Mouse (Mus musculus) heart, embryonic 11.5 days (tissue): ENCODE data around the gene Sec14l1. TPM values are rescaled to one million over a fixed set of nuclear protein-coding genes. Genes with fewer than 3 reads are reported as not detected.

Experiments used
- ATAC-seq: fragments of 200-750 bp; cut with Nextera tagmentation; replicated peaks from 2 replicates; pipeline ENCODE4 v1.8.0; 2017; ENCODE audit warnings: moderate library complexity; ENCODE audit not compliant: insufficient number of reproducible peaks, low FRiP score, low TSS enrichment
- H3K27ac ChIP-seq: fragments of 300-500 bp; sonication (generic); 2 replicates; pipeline ENCODE4 v1.5.1; 2014; ENCODE audit warnings: mild to moderate bottlenecking, low read depth, low read length
- H3K27me3 ChIP-seq: fragments of 300-500 bp; sonication (generic); 2 replicates; pipeline ENCODE4 v1.6.1; 2014; ENCODE audit warnings: mild to moderate bottlenecking, low read length, mixed read lengths; ENCODE audit not compliant: control insufficient read depth, insufficient read depth
- H3K36me3 ChIP-seq: fragments of 300-500 bp; sonication (generic); 2 replicates; pipeline ENCODE4 v1.6.1; 2014; ENCODE audit warnings: mild to moderate bottlenecking, low read length, moderate library complexity, mixed read lengths; ENCODE audit not compliant: control insufficient read depth, insufficient read depth
- H3K4me1 ChIP-seq: fragments of 300-500 bp; sonication (generic); 2 replicates; pipeline ENCODE4 v1.6.1; 2014; ENCODE audit warnings: low read length; ENCODE audit not compliant: control insufficient read depth, insufficient read depth
- H3K4me2 ChIP-seq: fragments of 300-500 bp; sonication (generic); 2 replicates; pipeline ENCODE4 v1.6.1; 2014; ENCODE audit warnings: mild to moderate bottlenecking, moderate library complexity
- H3K4me3 ChIP-seq: fragments of 300-500 bp; sonication (generic); 2 replicates; pipeline ENCODE4 v1.5.1; 2014; ENCODE audit warnings: low read depth, low read length
- H3K9ac ChIP-seq: fragments of 300-500 bp; sonication (generic); 2 replicates; pipeline ENCODE4 v1.6.1; 2014; ENCODE audit warnings: mild to moderate bottlenecking, low read depth, low read length, moderate library complexity
- H3K9me3 ChIP-seq: fragments of 300-500 bp; sonication (generic); replicated peaks from 2 replicates; pipeline ENCODE4 v1.6.1; 2016; ENCODE audit warnings: low read length; ENCODE audit not compliant: control insufficient read depth
- WGBS: fragments of 180-500 bp; shearing (Covaris S2); extraction: QIAGEN DNeasy Blood & Tissue Kit; methylation state at CpG from one replicate; pipeline ENCODE4 v1.1.7; 2014; ENCODE audit not compliant: insufficient replicate concordance; 5-methylcytosine and 5-hydroxymethylcytosine counted together
- microRNA-seq: library from miRNA; unstranded; fragments of <30 nt; microRNA quantifications from one replicate; pipeline ENCODE4, GENCODE M21; 2016; ENCODE audit warnings: borderline number of aligned reads
- polyA plus RNA-seq: library from polyadenylated mRNA; unstranded; fragments of >200 nt; fragmentation: Nextera tagmentation; extraction: Ambion mirVana; gene quantifications from 2 replicates; pipeline ENCODE4 v1.2.1, GENCODE M21; 2014

Gene Sec14l1
- polyA plus RNA-seq, 1 experiment from 2014 or later: 32.6 TPM

- Histone ChIP-seq H3K27ac (no peak overlapping the region), H3K4me2 (no peak overlapping the region), H3K9ac (no peak overlapping the region), H3K36me3 (no peaks in the 10 kb centered on the region), H3K9me3 (no peaks in the 10 kb centered on the region), H3K4me3 (no peak overlapping the region), H3K27me3 (peaks cover 13% of the 10 kb centered on the region; the same call in 1 of the 2 replicates), H3K4me1 (peaks cover 14% of the 10 kb centered on the region)
- 86% methylated on average over 9 of the region's 9 CpGs for WGBS
- ATAC-seq: no peak
Measured at GRCm38 (mm10) chr11:117205447-117205846, 90.5 kb downstream of the Sec14l1 start.

- 63% methylated on average over 5 of the region's 5 CpGs for WGBS
- no peak overlapping the region for H3K27ac ChIP-seq
- no peak overlapping the region for H3K4me2 ChIP-seq
- no peak for ATAC-seq
- H3K36me3 ChIP-seq: no peaks in the 10 kb centered on the region
- peaks cover 13% of the 10 kb centered on the region for H3K4me1 ChIP-seq
- no peak overlapping the region for H3K4me3 ChIP-seq
- peaks cover 11% of the 10 kb centered on the region; the same call in 1 of the 2 replicates for H3K27me3 ChIP-seq
- H3K9ac ChIP-seq: no peak overlapping the region
- no peaks in the 10 kb centered on the region for H3K9me3 ChIP-seq
Measured at GRCm38 (mm10) chr11:117207436-117207835, 92.5 kb downstream of the Sec14l1 start.

- 73% methylated on average over 8 of the region's 8 CpGs for WGBS
- Histone ChIP-seq H3K4me2 (no peak overlapping the region), H3K27ac (no peak overlapping the region)
Measured at GRCm38 (mm10) chr11:117208151-117208673, 93.2 kb downstream of the Sec14l1 start.

More at GRCm38 (mm10) chr11:117208151-117208673, 93.2 kb downstream of the Sec14l1 start:
- Histone ChIP-seq H3K27me3 (peaks cover 7% of the 10 kb centered on the region; the same call in 1 of the 2 replicates), H3K36me3 (no peaks in the 10 kb centered on the region), H3K4me1 (peaks cover 13% of the 10 kb centered on the region), H3K9ac (no peak overlapping the region), H3K4me3 (no peak overlapping the region), H3K9me3 (no peaks in the 10 kb centered on the region)
- no peak for ATAC-seq

Small RNA genes within 50 kb of the gene (microRNA-seq; reads per million reads assigned to microRNA genes)
- gene Gm24323 (not detected), gene Mir6516 (2.5 reads per million, percentile 29 among the genes with 10 or more reads in this experiment)

Other genes starting within 250 kb of the Sec14l1 start
- 0.29 and 0.66 TPM in 2 replicates for gene Mgat5b, start 196.3 kb upstream of the Sec14l1 start, polyA plus RNA-seq
- gene Sept9, start 84.5 kb downstream of the Sec14l1 start, polyA plus RNA-seq: 78.9 and 104 TPM in 2 replicates